Comparison of ENCODE assay signal across 8 mouse cellular contexts in the genomic region with DNA sequence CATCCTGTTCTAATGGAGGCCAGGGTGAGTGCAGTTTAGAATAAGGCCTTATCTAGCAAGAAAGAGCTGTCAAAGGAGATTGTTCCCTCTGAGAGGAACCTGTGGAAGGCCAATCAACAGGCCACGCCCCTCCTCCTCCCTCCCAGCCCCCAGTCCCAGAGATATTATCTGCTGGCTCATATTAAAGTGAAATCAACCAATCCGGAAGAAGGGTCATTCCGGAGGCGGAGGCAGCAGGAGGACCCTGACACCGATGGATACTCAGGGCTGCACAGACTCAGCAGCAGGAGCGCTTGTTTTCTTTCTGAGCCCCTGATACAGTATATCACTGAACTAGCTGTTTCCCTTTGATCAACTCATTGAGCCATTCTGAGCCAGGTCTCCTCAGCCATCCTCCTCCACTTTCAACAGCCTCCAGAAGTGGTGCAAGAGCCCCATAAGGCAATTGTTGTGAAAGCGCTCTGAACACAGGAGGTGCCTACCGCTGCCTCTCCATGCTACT. TPM values are rescaled to one million over a fixed set of nuclear protein-coding genes. Genes with fewer than 3 reads are reported as not detected.
DNase-seq lines count a peak whose midpoint lies in the region; ATAC-seq and TF ChIP-seq lines count a peak whose summit lies in the region.

No protein-coding gene starts in this region.

- no peak for TF ChIP-seq CTCF in layer of hippocampus, adult 2 months (conservative IDR thresholded peaks at IDR 0.05)

- 16% methylated on average over 8 of the region's 8 CpGs for WGBS in hindbrain, embryonic 15.5 days
- WGBS in liver, embryonic 16.5 days (ENCODE audit: insufficient replicate concordance) = 5% methylated on average over 8 of the region's 8 CpGs
- 18% methylated on average over 8 of the region's 8 CpGs for WGBS in neural tube, embryonic 11.5 days

- no peaks in the 10 kb centered on the region for H3K27me3 ChIP-seq in hindbrain, embryonic 15.5 days
- H3K27me3 ChIP-seq in liver, embryonic 16.5 days (ENCODE audit: control insufficient read depth, insufficient read depth, low read depth, low read length) = no peaks in the 10 kb centered on the region
- no peaks in the 10 kb centered on the region for H3K27me3 ChIP-seq in neural tube, embryonic 11.5 days (ENCODE audit: control insufficient read depth, insufficient read depth, low read length)

- no peaks in the 10 kb centered on the region for H3K9me3 ChIP-seq in hindbrain, embryonic 15.5 days
- no peaks in the 10 kb centered on the region for H3K9me3 ChIP-seq in liver, embryonic 16.5 days (replicated peaks; ENCODE audit: control insufficient read depth, low read length)
- H3K9me3 ChIP-seq in neural tube, embryonic 11.5 days (ENCODE audit: control insufficient read depth, low read length) = no peaks in the 10 kb centered on the region

- peaks cover 62% of the 10 kb centered on the region for H3K4me1 ChIP-seq in hindbrain, embryonic 15.5 days (replicated peaks)
- peaks cover 38% of the 10 kb centered on the region for H3K4me1 ChIP-seq in liver, embryonic 16.5 days (ENCODE audit: control insufficient read depth, low read depth, low read length)
- H3K4me1 ChIP-seq in neural tube, embryonic 11.5 days (ENCODE audit: control insufficient read depth, insufficient read depth, low read length) = peaks cover 8% of the 10 kb centered on the region; the same call in 1 of the 2 replicates

- no peaks in the 10 kb centered on the region for H3K36me3 ChIP-seq in hindbrain, embryonic 15.5 days
- no peaks in the 10 kb centered on the region for H3K36me3 ChIP-seq in liver, embryonic 16.5 days (ENCODE audit: control insufficient read depth, insufficient read depth)
- H3K36me3 ChIP-seq in neural tube, embryonic 11.5 days (ENCODE audit: control insufficient read depth, insufficient read depth, low read length) = no peaks in the 10 kb centered on the region

- H3K4me3 ChIP-seq in layer of hippocampus, adult 2 months = peak overlapping the region; percentile 69
- peak overlapping the region; percentile 73 for H3K4me3 ChIP-seq in hindbrain, embryonic 15.5 days
- peak overlapping the region; percentile 95 for H3K4me3 ChIP-seq in liver, embryonic 16.5 days (ENCODE audit: low read depth, low read length)
- peak overlapping the region; percentile 11; the same call in 1 of the 2 replicates for H3K4me3 ChIP-seq in neural tube, embryonic 11.5 days (ENCODE audit: low read depth, low read length)

- H3K4me2 ChIP-seq in hindbrain, embryonic 15.5 days = peak overlapping the region; percentile 73
- H3K4me2 ChIP-seq in liver, embryonic 16.5 days (ENCODE audit: low read depth, low read length) = peak overlapping the region; percentile 98
- H3K4me2 ChIP-seq in neural tube, embryonic 11.5 days (ENCODE audit: low read depth) = peak overlapping the region; percentile 57

- no peak for DNase-seq in layer of hippocampus, adult 2 months (ENCODE audit: low spot score in 2 of 2)
- no peak for DNase-seq in layer of hippocampus, adult 8-10 months (ENCODE audit: low spot score in 2 of 2)
- DNase-seq in embryo, embryonic 10 days (ENCODE audit: low spot score) = peak; percentile 57
- peak; percentile 28 for DNase-seq in neural tube, embryonic 11.5 days (ENCODE audit: low spot score)
- DNase-seq in right cerebral cortex, postnatal 4 days = no peak

- peak overlapping the region; percentile 79 for H3K9ac ChIP-seq in hindbrain, embryonic 15.5 days
- H3K9ac ChIP-seq in liver, embryonic 16.5 days (ENCODE audit: low read depth, low read length) = peak overlapping the region; percentile 41
- H3K9ac ChIP-seq in neural tube, embryonic 11.5 days (ENCODE audit: low read length) = no peak overlapping the region

- no peak for ATAC-seq in hindbrain, embryonic 15.5 days (ENCODE audit: low FRiP score, low read depth)
- peak; percentile 10 for ATAC-seq in liver, embryonic 16.5 days (ENCODE audit: low read depth)
- ATAC-seq in neural tube, embryonic 11.5 days (ENCODE audit: insufficient read depth, low FRiP score, low TSS enrichment) = no peak
- ATAC-seq in inflammation-experienced regulatory T-cells, adult 6 months = no peak

- H3K27ac ChIP-seq in layer of hippocampus, adult 2 months = peak overlapping the region; percentile 99; the same call in 1 of the 2 replicates
- peak overlapping the region; percentile 46; the same call in 1 of the 2 replicates for H3K27ac ChIP-seq in hindbrain, embryonic 15.5 days (replicated peaks)
- peak overlapping the region; percentile 77 for H3K27ac ChIP-seq in liver, embryonic 16.5 days (ENCODE audit: low read length)
- H3K27ac ChIP-seq in neural tube, embryonic 11.5 days (ENCODE audit: low read depth, low read length) = no peak overlapping the region

RNA-seq across cellular contexts. Expression of a gene that starts 2.0 kb away (rescaled TPM):
- total RNA-seq in layer of hippocampus, adult 2 months (2021) = 100 to 1,000 TPM; 175 to 184 TPM
- total RNA-seq in layer of hippocampus, adult 8-10 months (2022) = 100 to 1,000 TPM; 165 to 213 (median 188) TPM
- polyA plus RNA-seq in hindbrain, embryonic 15.5 days (2015; fragmentation: Nextera tagmentation; extraction: Ambion mirVana) = 49.4 and 56.7 TPM in 2 replicates
- polyA plus RNA-seq in liver, embryonic 16.5 days (2015; fragmentation: Nextera tagmentation; extraction: Ambion mirVana) = 40.9 and 48.4 TPM in 2 replicates
- polyA plus RNA-seq in neural tube, embryonic 11.5 days (2014; fragmentation: Nextera tagmentation; extraction: Ambion mirVana) = 26.9 and 27.5 TPM in 2 replicates
- polyA plus RNA-seq in inflammation-experienced regulatory T-cells, adult 6 months (2017; shearing (Covaris generic)) = 10 to 100 TPM in 2 of 3 experiments, 1 to 10 TPM in 1; 5.0 to 12.7 (median 12.0) TPM

Comparison
In these comparisons a context has a peak if more than half of its experiments do, and no peak if none do; other contexts are left out.
1. DNase-seq: peak in embryo, embryonic 10 days (single experiment) and neural tube, embryonic 11.5 days (single experiment); none in layer of hippocampus, adult 2 months (0 of 2), layer of hippocampus, adult 8-10 months (0 of 2) and right cerebral cortex, postnatal 4 days (single experiment).
2. H3K4me3 ChIP-seq: peak in every context shown above with its lines; median percentile 95 in liver, embryonic 16.5 days; 73 in hindbrain, embryonic 15.5 days; 69 in layer of hippocampus, adult 2 months; 11 in neural tube, embryonic 11.5 days.
3. Peak in every context shown above with its lines, with median percentiles within 50 percentile points of each other: H3K4me2 ChIP-seq.